Mouse (Mus musculus): ENCODE results near the gene Serpina3m.

DNA sequence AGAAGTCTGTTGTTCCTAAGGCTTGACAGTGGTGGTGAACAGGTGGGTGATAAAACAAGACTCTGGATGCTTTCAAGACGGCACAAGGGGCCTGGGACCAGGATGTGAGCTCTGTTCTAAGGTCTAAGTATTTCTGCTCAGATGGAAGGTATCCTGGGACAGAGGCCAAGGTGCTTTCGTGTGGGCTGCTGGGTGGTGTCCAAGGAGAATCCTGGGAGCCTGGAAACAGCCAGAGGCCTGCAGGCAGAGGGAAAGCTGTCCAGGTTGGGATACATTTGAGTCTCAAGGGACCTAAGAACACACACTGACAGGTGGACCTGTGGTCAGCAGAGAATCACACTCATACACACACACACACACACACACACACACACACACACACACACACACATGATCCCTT is 76.3 kb downstream of the Serpina3m start:
- no peak for TF ChIP-seq HCFC1 (IDR thresholded peaks at IDR 0.05; ENCODE audit: borderline replicate concordance, insufficient read depth, low read length)
- TF ChIP-seq ZNF384 (IDR thresholded peaks at IDR 0.05; ENCODE audit: low read depth, low read length) = no peak
- no peak for TF ChIP-seq CHD2 (IDR thresholded peaks at IDR 0.05; ENCODE audit: low read depth, low read length)

Measured in ES-E14 (cell line).